Mouse (Mus musculus): ENCODE measurements at regions not wholly inside any gene's neighbourhood (a gene's known extent, or its start where the extent isn't known, plus 50 kb on each side); places are given as distances from the start of the nearest gene placed in this dataset.
A peak's percentile ranks its signal among the peaks of the same experiment; 100 is the strongest.
"Not testable (repeated sequence)": the region's sequence is repeated elsewhere in the genome, so short reads cannot be mapped to it uniquely, and the experiment has no call there.

- no peak for DNase-seq
Observed at GRCm38 (mm10) chr12:56058876-56059275, 222.8 kb downstream of the Brms1l start.

GRCm38 (mm10) chr12:56058463-56058862, 222.3 kb downstream of the Brms1l start:
- peak; percentile 80 to 81 for DNase-seq

GRCm38 (mm10) chr12:56055382-56055781, 219.3 kb downstream of the Brms1l start:
- DNase-seq, result no peak

- no peak for DNase-seq
Observed at GRCm38 (mm10) chr12:56046050-56046449, 209.9 kb downstream of the Brms1l start.

- no peak for DNase-seq
Observed at GRCm38 (mm10) chr12:56020954-56021514, 184.9 kb downstream of the Brms1l start.

- no peak for DNase-seq
Observed at GRCm38 (mm10) chr12:56020547-56020946, 184.4 kb downstream of the Brms1l start.

GRCm38 (mm10) chr12:56009976-56010375, 173.9 kb downstream of the Brms1l start:
- no peak for DNase-seq

- DNase-seq, result no peak
Observed at GRCm38 (mm10) chr12:56005846-56006245, 169.7 kb downstream of the Brms1l start.

GRCm38 (mm10) chr12:56005321-56005720, 169.2 kb downstream of the Brms1l start:
- DNase-seq, result no peak

GRCm38 (mm10) chr12:56004479-56004878, 168.4 kb downstream of the Brms1l start:
- DNase-seq, result no peak

GRCm38 (mm10) chr12:56003561-56003960, 167.4 kb downstream of the Brms1l start:
- DNase-seq, result no peak

GRCm38 (mm10) chr12:55996585-55997377, 160.7 kb downstream of the Brms1l start:
- peak; percentile 55 to 63 for DNase-seq

GRCm38 (mm10) chr12:55983565-55984351, 147.6 kb downstream of the Brms1l start:
- no peak for DNase-seq

- DNase-seq, result no peak
Observed at GRCm38 (mm10) chr12:55983128-55983527, 147.0 kb downstream of the Brms1l start.

GRCm38 (mm10) chr12:55974262-55974661, 138.1 kb downstream of the Brms1l start:
- no peak for DNase-seq

GRCm38 (mm10) chr12:55959319-55959718, 123.2 kb downstream of the Brms1l start:
- not testable (repeated sequence) for DNase-seq

- no peak for DNase-seq
Observed at GRCm38 (mm10) chr12:55940566-55940965, 104.4 kb downstream of the Brms1l start.

GRCm38 (mm10) chr12:55939281-55940142, 103.4 kb downstream of the Brms1l start:
- DNase-seq, result no peak

- DNase-seq, result no peak
Observed at GRCm38 (mm10) chr12:55934172-55934571, 98.0 kb downstream of the Brms1l start.

- DNase-seq, result no peak
Observed at GRCm38 (mm10) chr12:55933417-55933816, 97.3 kb downstream of the Brms1l start.

- peak; percentile 33 to 40 for DNase-seq
Observed at GRCm38 (mm10) chr12:55930468-55930867, 94.3 kb downstream of the Brms1l start.

- no peak for DNase-seq
Observed at GRCm38 (mm10) chr12:55926974-55927321, 90.8 kb downstream of the Brms1l start.

Measured in adrenal gland, postnatal 36 days (tissue).